Mouse (Mus musculus) Patski (cell line): ENCODE results near the gene Usf3. TPM values are rescaled to one million over a fixed set of nuclear protein-coding genes. Genes with fewer than 3 reads are reported as not detected.

Experiments used
- ATAC-seq: fragments of 100-300 bp; one replicate; pipeline ENCODE4 v1.8.0; 2021
- CTCF ChIA-PET: fragments of 350-600 bp; sonication (Branson Sonifier 250); formaldehyde crosslinking; loops from one replicate; lab custom pipeline; 2022; ENCODE audit warnings: inconsistent platforms; lab: Charles Lee
- POLR2A ChIA-PET: fragments of 350-600 bp; sonication (Branson Sonifier 250); formaldehyde crosslinking; loops from one replicate; lab custom pipeline; 2022; ENCODE audit warnings: antibody characterized with exemption, inconsistent platforms; lab: Charles Lee
- DNase-seq: peaks from one replicate; pipeline ENCODE4 v3.0.0-alpha.2; 2011; ENCODE audit warnings: low read depth, low spot score
- H3K27me3 ChIP-seq: fragments of 371-371 bp; one replicate; pipeline ENCODE4 v1.5.1; 2021
- CTCF ChIP-seq: fragments of 100-300 bp; IDR thresholded peaks from one replicate; pipeline ENCODE4 v1.5.1; 2021
- in situ Hi-C: fragments of 300-500 bp; cut with MboI; formaldehyde crosslinking; loops from 3 replicates; pipeline ENCODE4 v1.11.1; 2018; ENCODE audit warnings: low pct_unique_long_range_greater_than_20kb, mixed read lengths
- polyA plus RNA-seq: library from polyadenylated mRNA; unstranded; gene quantifications from one replicate; pipeline ENCODE4 v1.2.3, GENCODE M21; 2021

Gene Usf3
- polyA plus RNA-seq, 1 experiment from 2014 or later: 10.2 TPM

- in situ Hi-C loops: no loop called here
- ATAC-seq (no peak), DNase-seq (no peak)
- no peak for TF ChIP-seq CTCF
- POLR2A ChIA-PET: no interaction called here
- CTCF ChIA-PET: interaction anchor here (0.8 kb wide), 1 partner anchor 12 kb away, joined by 4 read pairs; no protein-coding TSS in a partner anchor
- H3K27me3 ChIP-seq: peaks cover 12% of the 10 kb centered on the region
Observed at GRCm38 (mm10) chr16:44253797-44254634, 81.0 kb downstream of the Usf3 start.

- peaks cover 12% of the 10 kb centered on the region for H3K27me3 ChIP-seq
- DNase-seq (no peak), ATAC-seq (no peak)
- ChIA-PET CTCF (interaction anchor here (0.8 kb wide), 1 partner anchor 12 kb away, joined by 4 read pairs; no protein-coding TSS in a partner anchor), POLR2A (no interaction called here)
- in situ Hi-C loops: no loop called here
- no peak for TF ChIP-seq CTCF
Observed at GRCm38 (mm10) chr16:44254698-44255097, 81.7 kb downstream of the Usf3 start.

- no peak for ATAC-seq
- DNase-seq: no peak
- ChIA-PET POLR2A (no interaction called here), CTCF (interaction anchor here (0.7 kb wide), 1 partner anchor 20 kb away, joined by 3 read pairs; no protein-coding TSS in a partner anchor)
- no peak for TF ChIP-seq CTCF
- in situ Hi-C loops: no loop called here
- no peaks in the 10 kb centered on the region for H3K27me3 ChIP-seq
Observed at GRCm38 (mm10) chr16:44257476-44257875, 84.4 kb downstream of the Usf3 start.

GRCm38 (mm10) chr16:44264916-44265315 lies 91.9 kb downstream of the Usf3 start:
- CTCF ChIA-PET: no interaction called here
- DNase-seq (no peak), ATAC-seq (no peak)
- peaks cover 10% of the 10 kb centered on the region for H3K27me3 ChIP-seq
- no peak for TF ChIP-seq CTCF
- in situ Hi-C loops: no loop called here
- POLR2A ChIA-PET: no interaction called here

GRCm38 (mm10) chr16:44265562-44265961 lies 92.5 kb downstream of the Usf3 start:
- TF ChIP-seq CTCF: no peak
- H3K27me3 ChIP-seq: peaks cover 10% of the 10 kb centered on the region
- no peak for DNase-seq
- ATAC-seq: no peak
- POLR2A ChIA-PET: no interaction called here
- in situ Hi-C loops: no loop called here
- CTCF ChIA-PET: interaction anchor here (1.1 kb wide), 1 partner anchor 14 kb away, joined by 3 read pairs; no protein-coding TSS in a partner anchor

- ChIA-PET POLR2A (no interaction called here), CTCF (no interaction called here)
- H3K27me3 ChIP-seq: peaks cover 15% of the 10 kb centered on the region
- TF ChIP-seq CTCF: no peak
- ATAC-seq (no peak), DNase-seq (no peak)
- in situ Hi-C loops: no loop called here
Observed at GRCm38 (mm10) chr16:44268541-44269215, 95.6 kb downstream of the Usf3 start.

GRCm38 (mm10) chr16:44269578-44269977 lies 96.5 kb downstream of the Usf3 start:
- POLR2A ChIA-PET: no interaction called here
- DNase-seq: no peak
- no peak for TF ChIP-seq CTCF
- ATAC-seq: no peak
- CTCF ChIA-PET: no interaction called here
- H3K27me3 ChIP-seq: peaks cover 15% of the 10 kb centered on the region
- in situ Hi-C loops: no loop called here

- no peak for TF ChIP-seq CTCF
- POLR2A ChIA-PET: no interaction called here
- peaks cover 12% of the 10 kb centered on the region for H3K27me3 ChIP-seq
- in situ Hi-C loops: no loop called here
- DNase-seq (no peak), ATAC-seq (no peak)
- CTCF ChIA-PET: no interaction called here
Observed at GRCm38 (mm10) chr16:44270606-44271005, 97.6 kb downstream of the Usf3 start.

GRCm38 (mm10) chr16:44271371-44272038 lies 98.5 kb downstream of the Usf3 start:
- no peak for DNase-seq
- in situ Hi-C loops: no loop called here
- CTCF ChIA-PET: no interaction called here
- TF ChIP-seq CTCF: no peak
- POLR2A ChIA-PET: no interaction called here
- H3K27me3 ChIP-seq: peaks cover 12% of the 10 kb centered on the region
- no peak for ATAC-seq

Other genes starting within 250 kb of the Usf3 start
- gene Qtrt2, start 246.4 kb upstream of the Usf3 start, polyA plus RNA-seq: 27.2 TPM
- gene Zdhhc23, start 193.5 kb upstream of the Usf3 start, polyA plus RNA-seq: 2.2 TPM
- gene Gramd1c, start 109.9 kb upstream of the Usf3 start, polyA plus RNA-seq: 2.7 TPM
- gene Atp6v1a, start 33.5 kb upstream of the Usf3 start, polyA plus RNA-seq: 125 TPM
- gene Naa50, start 33.4 kb upstream of the Usf3 start, polyA plus RNA-seq: 73.3 TPM
- gene Sidt1, start 159.9 kb downstream of the Usf3 start, polyA plus RNA-seq: not detected
- 22.2 TPM for gene Spice1, start 173.9 kb downstream of the Usf3 start, polyA plus RNA-seq
- 0.68 TPM for gene Cfap44, start 221.6 kb downstream of the Usf3 start, polyA plus RNA-seq